13 mouse cellular contexts compared by ENCODE assay signal in the genomic region with DNA sequence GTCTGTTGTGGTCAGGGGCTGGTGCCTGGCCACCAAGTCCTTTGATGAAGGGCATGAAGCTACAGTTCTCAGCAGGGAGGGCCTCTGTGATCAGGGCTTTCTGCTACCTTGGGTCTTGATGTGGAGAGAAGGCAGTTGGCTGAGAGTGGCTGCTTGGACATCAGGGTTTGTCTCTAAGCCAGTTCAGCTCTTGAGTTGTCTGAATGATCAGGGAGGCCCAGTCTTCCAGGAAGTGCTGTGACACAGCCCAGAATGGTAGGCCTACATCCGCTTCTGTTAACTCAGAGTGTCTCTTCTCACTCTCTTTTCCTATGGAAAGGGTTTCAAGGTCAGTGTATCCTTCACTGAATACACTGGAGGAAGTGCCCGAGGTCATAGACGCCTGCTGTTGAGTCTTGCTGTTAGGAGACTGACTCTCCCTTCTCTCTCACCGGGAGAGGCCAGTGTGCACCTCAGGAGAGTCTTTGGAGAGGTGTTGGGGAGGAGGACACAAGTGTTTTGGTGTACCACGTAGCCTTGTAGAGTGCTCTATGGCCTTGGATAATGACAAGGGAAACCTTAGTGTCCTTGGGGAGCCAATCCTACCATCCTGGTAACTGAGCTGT. TPM values are rescaled to one million over a fixed set of nuclear protein-coding genes. Genes with fewer than 3 reads are reported as not detected.
DNase-seq lines count a peak whose midpoint lies in the region; ATAC-seq and TF ChIP-seq lines count a peak whose summit lies in the region.
"Had no signal": no experiment of that assay in that cellular context is flagged by ENCODE, and none has a peak within 500 bp of the region (broad histone marks: within the 10 kb centered on the region; RNA-seq: fewer than 3 reads in every experiment).

No protein-coding gene starts in this region.

- H3K4me3 ChIP-seq in heart, embryonic 15.5 days, result no peak overlapping the region
- H3K4me3 ChIP-seq in lung, postnatal 0 days (ENCODE audit: low read depth, low read length), result no peak overlapping the region
- H3K4me3 ChIP-seq in ES-Bruce4 (ENCODE audit: low read depth, low read length), result no peak overlapping the region
- H3K4me3 ChIP-seq in brown adipose tissue, adult 24 weeks (ENCODE audit: insufficient read depth, low read depth, low read length), result no peak overlapping the region
- H3K4me3 ChIP-seq: erythroblast, embryonic 14.5 days; liver, embryonic 13.5 days had no signal

- TF ChIP-seq CTCF in lung, postnatal 0 days (IDR thresholded peaks at IDR 0.05), result no peak
- no peak for TF ChIP-seq CTCF in ES-Bruce4 (IDR thresholded peaks at IDR 0.05; ENCODE audit: low read depth, low read length)

- 65% methylated on average over 5 of the region's 5 CpGs for WGBS in heart, embryonic 15.5 days
- WGBS in lung, postnatal 0 days, result 54% methylated on average over 5 of the region's 5 CpGs

- H3K36me3 ChIP-seq in heart, embryonic 15.5 days, result peaks cover 9% of the 10 kb centered on the region; the same call in 1 of the 2 replicates
- no peaks in the 10 kb centered on the region for H3K36me3 ChIP-seq in lung, postnatal 0 days (ENCODE audit: insufficient read depth, low read length)
- H3K36me3 ChIP-seq in ES-Bruce4 (ENCODE audit: control insufficient read depth, insufficient read depth, low read length, poor library complexity, severe bottlenecking), result no peaks in the 10 kb centered on the region

- peak overlapping the region; percentile 36; the same call in 1 of the 2 replicates for H3K27ac ChIP-seq in heart, embryonic 15.5 days
- peak overlapping the region; percentile 47 for H3K27ac ChIP-seq in lung, postnatal 0 days (ENCODE audit: low read length)
- H3K27ac ChIP-seq in ES-Bruce4 (ENCODE audit: insufficient read depth, low read length), result peak overlapping the region; percentile 45
- peak overlapping the region; percentile 63 for H3K27ac ChIP-seq in brown adipose tissue, adult 24 weeks (replicated peaks; ENCODE audit: low read depth, low read length)
- H3K27ac ChIP-seq: liver, embryonic 13.5 days; macrophage had no signal

- no peaks in the 10 kb centered on the region for H3K9me3 ChIP-seq in heart, embryonic 15.5 days (replicated peaks)
- no peaks in the 10 kb centered on the region for H3K9me3 ChIP-seq in lung, postnatal 0 days (ENCODE audit: low read length)
- H3K9me3 ChIP-seq in ES-Bruce4 (replicated peaks; ENCODE audit: control insufficient read depth, insufficient read depth, low read length, poor library complexity, severe bottlenecking), result no peaks in the 10 kb centered on the region
- H3K9me3 ChIP-seq: liver, embryonic 13.5 days had no signal

- no peak for DNase-seq in heart, postnatal 4 days
- no peak for DNase-seq in lung, postnatal 0 days (ENCODE audit: low spot score)
- DNase-seq in lung, postnatal 4 days, result no peak
- no peak for DNase-seq in right cerebral cortex, postnatal 4 days
- DNase-seq: cerebellum, adult 2 months; kidney, adult 9 months; layer of hippocampus, adult 9-11 months; liver, embryonic 13.5 days had no signal

- no peak for TF ChIP-seq POLR2A in ES-Bruce4 (IDR thresholded peaks at IDR 0.05; ENCODE audit: insufficient read depth, low read length)

- no peak for TF ChIP-seq EP300 in lung, postnatal 0 days (IDR thresholded peaks at IDR 0.05)
- peak; percentile 62; the same call in 1 of the 2 replicates for TF ChIP-seq EP300 in ES-Bruce4 (IDR thresholded peaks at IDR 0.05; ENCODE audit: insufficient read depth, low read depth, low read length)

- no peak overlapping the region for H3K9ac ChIP-seq in heart, embryonic 15.5 days
- H3K9ac ChIP-seq in lung, postnatal 0 days (replicated peaks; ENCODE audit: low read depth), result no peak overlapping the region
- no peak overlapping the region for H3K9ac ChIP-seq in ES-Bruce4 (ENCODE audit: low read depth, poor library complexity, severe bottlenecking)
- H3K9ac ChIP-seq: liver, embryonic 13.5 days had no signal

- peak overlapping the region; percentile 2; the same call in 1 of the 2 replicates for H3K4me2 ChIP-seq in heart, embryonic 15.5 days
- no peak overlapping the region for H3K4me2 ChIP-seq in lung, postnatal 0 days (replicated peaks; ENCODE audit: low read depth, low read length)
- H3K4me2 ChIP-seq: liver, embryonic 13.5 days had no signal

- H3K4me1 ChIP-seq in heart, embryonic 15.5 days (replicated peaks), result peaks cover 84% of the 10 kb centered on the region
- peaks cover 53% of the 10 kb centered on the region for H3K4me1 ChIP-seq in lung, postnatal 0 days (ENCODE audit: insufficient read depth, low read depth, low read length)
- peaks cover 19% of the 10 kb centered on the region for H3K4me1 ChIP-seq in ES-Bruce4 (ENCODE audit: control insufficient read depth, insufficient read depth, low read length)
- peaks cover 55% of the 10 kb centered on the region for H3K4me1 ChIP-seq in brown adipose tissue, adult 24 weeks (ENCODE audit: control insufficient read depth, insufficient read depth, insufficient read length, low read length)

- H3K27me3 ChIP-seq in heart, embryonic 15.5 days, result no peaks in the 10 kb centered on the region
- H3K27me3 ChIP-seq in lung, postnatal 0 days (replicated peaks; ENCODE audit: insufficient read depth, low read length), result no peaks in the 10 kb centered on the region
- H3K27me3 ChIP-seq in ES-Bruce4 (ENCODE audit: control insufficient read depth, insufficient read depth, low read length, poor library complexity, severe bottlenecking), result no peaks in the 10 kb centered on the region

- no peak for ATAC-seq in heart, embryonic 15.5 days (replicated peaks; ENCODE audit: insufficient number of reproducible peaks, insufficient read depth, low FRiP score, low read depth)
- ATAC-seq in lung, postnatal 0 days, result no peak

RNA-seq across cellular contexts. Expression of a gene that starts 4.7 kb away (rescaled TPM):
- 25.3 and 32.7 TPM in 2 replicates for polyA plus RNA-seq in heart, embryonic 15.5 days (2015; fragmentation: Nextera tagmentation; extraction: Ambion mirVana)
- 10 to 100 TPM; 92.0 to 93.6 TPM for total RNA-seq in heart, postnatal 4 days (2021)
- 34.8 and 36.4 TPM in 2 replicates for polyA plus RNA-seq in lung, postnatal 0 days (2015; fragmentation: Nextera tagmentation; extraction: Ambion mirVana)
- polyA plus RNA-seq in ES-Bruce4 (2011; ENCODE audit: insufficient read depth, insufficient read length, low read depth, missing spikeins), result 76.8 and 82.1 TPM in 2 replicates
- 18.2 TPM in 2 replicates for polyA plus RNA-seq in brown adipose tissue, adult 24 weeks (2012; ENCODE audit: insufficient read depth, insufficient read length, missing spikeins)
